Mouse (Mus musculus): Measurements from ENCODE around the gene Hist1h2ac.
"Not testable (repeated sequence)": the region's sequence is repeated elsewhere in the genome, so short reads cannot be mapped to it uniquely, and the experiment has no call there.

Gene Hist1h2ac

DNA sequence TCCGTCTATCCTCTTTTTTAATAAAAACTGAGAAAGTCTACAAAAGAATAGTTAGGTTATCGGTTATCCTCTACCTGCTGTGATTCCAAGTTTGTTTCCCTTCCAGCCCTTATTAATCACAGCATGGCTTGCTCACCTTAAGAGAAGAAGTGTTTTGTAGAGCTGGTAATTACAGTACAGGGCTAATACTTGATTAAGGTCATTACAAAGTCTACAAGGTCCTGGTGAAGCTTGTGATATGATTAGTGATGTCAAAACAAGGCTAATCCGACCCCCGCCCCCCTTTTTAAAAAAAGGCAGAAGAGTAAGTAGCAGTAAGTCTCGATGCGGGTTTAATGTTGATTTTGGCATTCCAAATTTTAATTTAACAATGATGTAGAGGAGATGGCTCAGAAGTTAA, 15.2 kb upstream of the Hist1h2ac start:
- DNase-seq = no peak

GRCm38 (mm10) chr13:23698300-23698693, 14.5 kb upstream of the Hist1h2ac start, which contains the start of gene Hist1h4c:
Gene Hist1h4c, minus strand, starts transcription at chr13:23698454.
- peak; percentile 92 for DNase-seq

DNA sequence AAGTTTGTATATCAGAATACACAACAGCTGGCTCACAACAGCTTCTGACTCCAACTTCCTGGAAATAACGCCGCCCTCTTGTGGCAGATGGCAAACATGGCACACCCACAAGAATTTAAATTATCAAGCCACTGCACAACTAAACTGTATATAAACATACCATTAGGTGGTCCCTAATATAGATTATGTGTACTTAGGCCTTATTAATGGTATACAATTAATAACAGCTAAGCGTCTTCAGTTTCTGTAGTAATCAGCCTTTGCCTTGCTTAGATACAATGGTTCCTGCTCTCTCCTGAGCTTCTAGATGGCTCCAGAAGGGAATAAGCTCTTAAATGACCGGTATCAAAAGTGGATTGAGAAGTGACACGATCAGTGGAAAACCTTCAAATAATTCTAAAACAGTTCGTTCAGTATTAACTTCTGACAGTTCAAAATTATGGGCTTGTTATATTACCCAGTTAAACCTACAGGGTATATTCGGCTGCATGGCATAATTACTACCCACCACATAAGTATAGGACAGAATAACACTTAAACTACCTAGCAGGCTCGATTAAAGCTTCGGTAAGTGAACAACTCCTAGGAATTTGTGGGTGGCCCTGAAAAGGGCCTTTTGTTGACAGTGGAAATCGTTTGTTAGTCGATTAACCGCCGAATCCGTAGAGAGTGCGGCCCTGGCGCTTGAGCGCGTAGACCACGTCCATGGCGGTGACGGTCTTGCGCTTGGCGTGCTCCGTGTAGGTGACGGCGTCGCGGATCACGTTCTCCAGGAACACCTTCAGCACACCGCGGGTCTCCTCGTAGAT, 13.9 kb upstream of the Hist1h2ac start:
- DNase-seq = peak; percentile 44

DNA sequence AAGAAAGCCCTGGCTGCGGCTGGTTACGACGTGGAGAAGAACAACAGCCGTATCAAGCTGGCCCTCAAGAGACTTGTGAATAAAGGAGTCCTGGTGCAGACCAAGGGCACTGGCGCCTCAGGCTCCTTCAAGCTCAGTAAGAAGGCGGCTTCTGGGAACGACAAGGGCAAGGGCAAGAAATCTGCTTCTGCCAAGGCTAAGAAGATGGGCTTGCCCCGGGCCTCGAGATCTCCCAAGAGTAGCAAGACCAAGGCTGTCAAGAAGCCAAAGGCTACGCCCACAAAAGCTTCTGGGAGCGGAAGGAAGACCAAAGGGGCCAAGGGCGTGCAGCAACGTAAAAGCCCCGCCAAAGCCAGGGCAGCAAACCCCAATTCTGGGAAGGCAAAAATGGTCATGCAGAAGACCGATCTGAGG, 12.3 kb upstream of the Hist1h2ac start:
- no peak for DNase-seq

DNA sequence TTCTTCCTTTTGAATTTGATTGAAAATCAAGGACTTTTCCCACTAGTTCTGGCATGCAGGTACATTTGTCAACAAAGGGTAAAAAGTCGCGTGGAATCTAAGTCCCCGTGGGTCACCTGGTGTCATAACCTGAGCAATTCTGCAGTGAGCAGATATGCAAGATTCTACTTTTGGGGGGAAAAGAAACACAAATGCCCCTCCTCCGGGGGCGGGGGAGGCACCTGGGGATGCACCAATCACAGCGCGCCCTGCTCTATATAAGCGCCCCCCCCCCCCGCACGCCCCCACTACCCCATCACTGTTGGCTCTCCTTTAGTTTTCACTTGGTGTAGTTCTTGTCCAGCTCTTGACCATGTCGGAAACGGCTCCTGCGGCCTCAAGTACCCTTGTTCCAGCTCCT, 11.8 kb upstream of the Hist1h2ac start, which contains the start of gene Hist1h1t:
Gene Hist1h1t, plus strand, starts transcription at position 301 of the 400 bp plus-strand sequence.
- DNase-seq = no peak

- DNase-seq = no peak
Measured at GRCm38 (mm10) chr13:23694956-23695355, 11.2 kb upstream of the Hist1h2ac start.

DNA sequence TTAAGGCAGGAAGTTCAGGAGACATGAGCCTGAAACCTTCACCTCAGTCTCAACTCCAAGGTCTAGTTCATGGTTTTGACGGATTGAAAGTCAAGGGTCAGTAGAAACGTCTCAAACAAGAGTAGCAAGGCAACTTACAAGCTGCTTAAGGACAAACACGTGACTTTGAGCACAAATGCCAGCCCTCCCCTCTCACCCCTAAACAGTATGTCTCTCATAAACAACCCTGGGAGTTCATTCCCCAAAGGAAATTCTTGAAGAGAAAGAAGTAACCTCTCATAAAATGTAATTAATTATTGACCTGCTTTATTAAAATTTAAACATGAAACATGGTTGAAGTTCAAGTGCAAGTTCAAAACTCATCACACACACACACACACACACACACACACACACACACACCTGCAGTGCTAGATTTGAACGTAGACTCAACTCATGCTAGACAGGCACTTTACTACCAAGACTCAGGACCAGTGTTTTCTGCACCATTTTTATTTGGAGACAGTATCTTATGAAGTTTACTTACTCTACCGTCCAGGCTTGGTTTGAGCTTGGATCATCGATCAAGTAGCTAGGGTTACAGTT, 10.2 kb upstream of the Hist1h2ac start:
- no peak for DNase-seq

DNA sequence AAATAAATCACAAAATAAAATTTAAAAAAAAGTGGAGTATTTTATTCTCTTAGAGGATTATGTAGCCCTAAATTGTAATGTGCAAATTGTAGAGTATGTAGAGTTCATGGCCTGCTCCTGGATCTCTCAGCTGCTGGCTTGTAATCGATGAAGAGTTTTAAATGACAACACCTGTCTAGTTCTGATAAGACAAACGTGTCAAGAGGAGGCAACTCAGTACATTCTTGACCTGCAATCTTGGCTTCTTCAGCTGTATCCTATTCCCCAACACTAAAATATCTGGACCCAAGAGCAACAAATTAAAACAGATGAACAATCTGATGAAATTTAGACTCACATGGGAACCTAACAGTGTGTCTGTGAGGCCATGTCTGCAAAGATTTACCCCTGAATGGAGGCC, 5.7 kb upstream of the Hist1h2ac start:
- DNase-seq = no peak

GRCm38 (mm10) chr13:23688956-23689355, 5.2 kb upstream of the Hist1h2ac start:
- DNase-seq = no peak

DNA sequence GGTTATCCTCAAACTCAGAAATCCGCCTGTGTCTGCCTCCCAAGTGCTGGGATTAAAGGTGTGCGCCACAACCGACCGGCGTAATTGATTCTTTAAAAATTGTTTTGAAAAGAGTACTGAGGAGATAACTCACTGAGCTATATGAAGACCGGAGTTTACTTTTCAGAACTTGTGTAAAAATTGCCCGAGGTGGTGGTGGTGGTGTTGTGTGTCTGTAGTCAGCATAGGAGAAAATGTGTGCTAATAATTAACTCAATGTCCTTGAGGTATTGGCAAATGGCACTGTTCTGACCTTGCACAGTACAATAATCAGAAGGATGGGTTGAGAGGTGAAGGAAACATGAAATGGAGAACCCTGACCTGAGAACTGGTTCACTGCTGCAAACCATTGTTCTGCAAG, 4.2 kb upstream of the Hist1h2ac start:
- DNase-seq = no peak

GRCm38 (mm10) chr13:23687181-23687580, 3.4 kb upstream of the Hist1h2ac start:
- DNase-seq = no peak

DNA sequence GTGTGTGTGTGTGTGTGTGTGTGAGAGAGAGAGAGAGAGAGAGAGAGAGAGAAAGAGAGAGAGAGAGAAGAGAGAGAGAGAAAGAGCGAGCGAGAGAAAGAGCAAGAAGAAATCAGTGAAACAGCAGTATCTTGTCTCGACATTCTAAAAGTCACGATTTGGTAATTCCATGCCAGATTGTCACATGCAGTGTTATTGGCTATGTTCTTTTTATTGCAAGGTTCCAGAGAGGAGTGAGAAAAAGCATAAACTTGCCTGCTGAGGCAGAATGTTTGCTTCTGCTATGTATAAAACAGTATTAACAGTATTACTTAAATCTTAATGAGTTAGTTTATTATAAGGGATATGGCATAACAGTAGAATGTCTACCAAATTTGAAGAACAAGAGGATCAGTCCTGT, 2.2 kb upstream of the Hist1h2ac start:
- DNase-seq = no peak

GRCm38 (mm10) chr13:23685121-23685861, 1.5 kb upstream of the Hist1h2ac start:
- DNase-seq = no peak

DNA sequence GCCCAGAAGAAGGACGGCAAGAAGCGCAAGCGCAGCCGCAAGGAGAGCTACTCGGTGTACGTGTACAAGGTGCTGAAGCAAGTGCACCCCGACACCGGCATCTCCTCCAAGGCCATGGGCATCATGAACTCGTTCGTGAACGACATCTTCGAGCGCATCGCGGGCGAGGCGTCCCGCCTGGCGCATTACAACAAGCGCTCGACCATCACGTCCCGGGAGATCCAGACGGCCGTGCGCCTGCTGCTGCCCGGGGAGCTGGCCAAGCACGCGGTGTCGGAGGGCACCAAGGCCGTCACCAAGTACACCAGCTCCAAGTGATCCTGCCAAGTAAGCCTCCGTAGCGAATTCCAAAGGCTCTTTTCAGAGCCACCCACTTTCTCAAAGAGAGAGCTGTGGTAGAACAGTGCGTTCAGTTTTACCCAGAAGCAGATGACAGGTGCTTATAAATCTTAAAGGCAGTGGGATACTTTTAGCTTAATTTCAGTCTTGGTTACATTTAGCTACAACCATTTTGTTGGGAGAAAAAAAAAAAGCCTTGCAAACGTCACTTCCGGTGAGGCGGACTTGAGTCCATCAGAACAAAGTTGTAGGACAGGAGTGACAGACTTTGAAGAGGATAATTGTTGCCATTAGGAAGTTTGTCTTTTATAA, 672 bp upstream of the Hist1h2ac start:
- DNase-seq = not testable (repeated sequence)

DNA sequence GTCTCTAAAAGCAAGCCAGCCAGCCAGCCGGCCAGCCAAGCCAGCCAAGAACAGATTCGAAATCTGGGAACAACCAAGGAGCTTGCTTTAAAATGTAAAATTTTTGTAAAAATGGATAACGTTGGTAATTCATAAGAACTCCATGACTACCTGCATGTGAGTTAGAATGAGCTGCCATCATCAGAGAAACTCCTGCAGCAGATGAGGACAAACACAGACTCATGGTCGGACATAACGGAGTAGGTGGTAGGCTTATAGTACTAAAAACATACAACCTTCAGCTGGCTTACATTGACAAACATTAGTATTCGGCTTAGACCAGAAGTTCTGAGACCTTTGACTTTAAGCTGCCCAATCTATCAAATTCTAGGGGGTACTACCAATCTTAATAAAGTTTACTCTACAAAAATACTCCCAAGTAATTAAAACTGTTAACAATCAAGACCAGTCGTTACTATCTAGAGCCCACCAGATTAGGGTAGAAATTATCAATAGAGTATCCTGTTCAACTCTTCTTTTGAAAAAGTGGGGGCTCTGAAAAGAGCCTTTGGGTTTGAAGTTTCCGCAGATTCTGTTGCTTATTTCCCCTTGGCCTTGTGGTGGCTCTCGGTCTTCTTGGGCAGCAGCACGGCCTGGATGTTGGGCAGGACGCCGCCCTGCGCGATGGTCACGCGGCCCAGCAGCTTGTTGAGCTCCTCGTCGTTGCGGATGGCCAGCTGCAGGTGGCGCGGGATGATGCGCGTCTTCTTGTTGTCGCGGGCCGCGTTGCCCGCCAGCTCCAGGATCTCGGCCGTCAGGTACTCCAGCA, 597 bp downstream of the Hist1h2ac start:
- not testable (repeated sequence) for DNase-seq

DNA sequence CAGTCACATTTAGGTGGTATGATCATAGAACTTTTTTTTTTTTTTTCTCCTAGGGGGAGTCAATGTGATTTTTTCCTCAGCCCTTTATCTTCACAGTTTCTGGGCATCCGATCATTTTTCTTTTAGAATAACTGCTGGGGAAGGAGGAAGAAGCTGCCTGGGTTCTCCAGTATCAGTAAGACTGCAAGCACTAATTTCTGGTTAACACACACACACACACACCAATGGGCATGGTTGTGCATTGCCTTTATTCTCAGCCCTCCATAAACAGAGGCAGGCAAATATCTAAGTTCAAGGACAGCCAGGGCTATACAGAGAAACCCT, 1.2 kb downstream of the Hist1h2ac start:
- no peak for DNase-seq

DNA sequence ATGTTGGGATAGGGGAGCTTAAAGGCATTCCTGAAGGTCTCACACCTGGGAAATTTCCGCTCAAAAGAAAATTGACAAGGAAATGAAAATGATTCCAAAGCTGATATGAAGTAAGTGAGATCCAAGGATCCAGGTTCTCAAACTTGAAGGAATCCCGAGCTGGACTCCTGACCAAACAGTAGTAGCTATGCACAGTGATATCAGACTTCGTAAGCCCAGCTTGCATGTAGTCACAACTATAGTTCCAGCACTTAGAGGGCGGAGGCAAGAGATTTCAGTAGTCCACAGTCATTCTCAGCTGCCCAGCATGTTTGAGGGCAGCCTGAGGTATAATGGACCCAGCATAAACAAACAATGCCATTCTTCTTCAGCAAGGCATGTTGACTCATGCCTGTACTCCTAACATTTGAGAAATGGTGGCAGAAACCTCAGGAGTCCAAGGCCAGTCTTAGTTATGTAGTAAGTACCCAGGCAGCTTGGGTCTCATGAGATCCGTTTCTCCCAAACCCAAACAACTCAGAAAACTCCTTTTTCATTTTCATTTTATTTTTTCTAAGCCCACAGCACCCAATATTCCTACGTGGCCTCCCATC, 1.7 kb downstream of the Hist1h2ac start:
- DNase-seq = no peak

DNA sequence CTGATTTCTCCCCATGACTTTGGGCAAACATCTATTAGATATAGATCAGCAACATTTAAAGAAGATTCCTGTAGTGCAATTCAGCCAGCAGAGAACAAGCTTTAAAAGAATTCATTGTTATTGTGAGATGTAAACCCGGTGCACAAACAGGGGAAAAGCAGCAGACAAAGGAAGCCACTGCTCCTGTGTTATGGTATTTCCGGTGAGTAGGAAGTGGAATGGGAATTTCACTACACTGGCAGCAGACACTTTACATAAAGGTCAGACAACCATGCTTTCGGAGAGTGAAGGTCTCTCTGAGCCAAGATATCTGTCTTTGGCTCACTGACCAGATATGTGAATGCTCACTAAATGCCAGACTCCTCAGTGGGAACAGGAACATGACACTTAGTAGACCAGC, 21.2 kb downstream of the Hist1h2ac start:
- no peak for DNase-seq

GRCm38 (mm10) chr13:23659636-23660366, 23.9 kb downstream of the Hist1h2ac start:
- DNase-seq = no peak

Measured in right cerebral cortex, postnatal 14 days (tissue).